Mouse (Mus musculus): ENCODE data around the gene Gli1.

DNA sequence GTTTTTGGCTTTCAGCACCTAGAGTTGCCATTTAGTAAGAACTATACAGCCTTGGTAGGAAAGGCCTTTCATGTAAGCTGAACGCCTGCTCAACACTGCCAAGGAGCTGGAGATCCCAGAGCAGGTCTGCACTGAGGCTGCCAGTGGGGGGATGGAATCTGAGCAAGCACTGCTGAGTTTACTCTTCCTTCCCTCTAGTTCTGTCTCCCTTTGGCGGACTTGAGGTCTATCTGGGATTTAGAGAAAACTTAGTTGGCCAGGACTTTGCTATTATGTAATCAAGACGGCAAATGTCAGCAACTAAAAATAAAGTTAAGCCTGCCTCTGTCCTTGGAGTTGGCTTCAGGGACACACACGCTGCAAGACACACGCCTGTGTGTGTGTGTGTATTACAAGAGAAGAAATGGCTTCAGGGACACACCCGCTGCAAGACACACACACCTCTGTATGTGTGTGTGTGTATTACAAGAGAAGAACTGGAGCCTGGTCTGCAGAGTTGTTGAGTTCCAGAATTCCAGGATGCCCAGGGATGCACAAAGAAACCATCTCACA, 48.7 kb downstream of the Gli1 start:
- no peak for TF ChIP-seq CTCF (IDR thresholded peaks at IDR 0.05; ENCODE audit: control insufficient read depth, insufficient read depth, low read length)
- TF ChIP-seq POLR2A (IDR thresholded peaks at IDR 0.05; ENCODE audit: borderline replicate concordance, control insufficient read depth, low read depth, low read length), result no peak

Measured in bone marrow, adult 2 months (tissue).